Mouse (Mus musculus) brown adipose tissue, adult 24 weeks (tissue): Measurements from ENCODE around the gene Ache. TPM values are rescaled to one million over a fixed set of nuclear protein-coding genes. Genes with fewer than 3 reads are reported as not detected.

Experiments
- H3K27ac ChIP-seq: fragments of 200-500 bp; replicated peaks from 2 replicates; pipeline ENCODE4 v1.5.1; 2012; ENCODE audit warnings: low read depth, mild to moderate bottlenecking, low read length
- H3K4me1 ChIP-seq: fragments of 200-500 bp; 2 replicates; pipeline ENCODE4 v1.6.1; 2012; ENCODE audit warnings: low read length, mixed read lengths; ENCODE audit not compliant: control insufficient read depth, insufficient read depth, insufficient read length
- H3K4me3 ChIP-seq: fragments of 200-500 bp; 2 replicates; pipeline ENCODE4 v1.5.1; 2012; ENCODE audit warnings: low read depth, mild to moderate bottlenecking, low read length, moderate library complexity; ENCODE audit not compliant: insufficient read depth
- polyA plus RNA-seq: library from polyadenylated mRNA; stranded (reverse); fragments of >200 nt; gene quantifications from 2 replicates; pipeline ENCODE4 v1.2.4, GENCODE M21; 2012; ENCODE audit not compliant: missing spikeins, insufficient read depth, insufficient read length

Gene Ache
- polyA plus RNA-seq, 1 experiment, result not detected

DNA sequence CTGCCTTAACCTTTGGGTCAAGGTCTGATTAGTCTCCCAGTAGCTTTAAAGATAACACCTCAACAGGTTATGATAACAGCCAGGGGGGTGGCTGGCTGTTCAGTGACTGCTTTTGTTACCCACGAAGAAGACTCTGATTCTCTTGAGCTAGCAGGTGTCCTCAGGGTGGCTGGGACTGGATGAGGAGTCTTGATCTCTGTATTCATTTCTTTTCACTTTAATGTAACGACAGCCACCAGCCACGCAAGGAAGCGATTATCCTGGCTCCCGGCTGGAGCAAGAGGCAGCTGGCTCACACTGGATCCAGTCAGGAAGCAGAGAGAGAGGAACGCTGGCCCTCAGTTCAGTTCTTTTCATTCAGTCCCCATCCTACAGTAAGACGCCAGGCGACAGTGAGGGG lies 49.9 kb downstream of the Ache start:
- Histone ChIP-seq H3K4me3 (no peak overlapping the region; the same call in 1 of the 2 replicates), H3K27ac (no peak overlapping the region), H3K4me1 (peaks cover 13% of the 10 kb centered on the region)

GRCm38 (mm10) chr5:137338256-137338655 lies 50.9 kb downstream of the Ache start:
- Histone ChIP-seq H3K4me3 (peak overlapping the region; percentile 64), H3K4me1 (peaks cover 13% of the 10 kb centered on the region), H3K27ac (peak overlapping the region; percentile 96)

GRCm38 (mm10) chr5:137338663-137339289 lies 51.5 kb downstream of the Ache start:
- Histone ChIP-seq H3K4me3 (peak overlapping the region; percentile 64), H3K27ac (peak overlapping the region; percentile 96), H3K4me1 (peaks cover 13% of the 10 kb centered on the region)

DNA sequence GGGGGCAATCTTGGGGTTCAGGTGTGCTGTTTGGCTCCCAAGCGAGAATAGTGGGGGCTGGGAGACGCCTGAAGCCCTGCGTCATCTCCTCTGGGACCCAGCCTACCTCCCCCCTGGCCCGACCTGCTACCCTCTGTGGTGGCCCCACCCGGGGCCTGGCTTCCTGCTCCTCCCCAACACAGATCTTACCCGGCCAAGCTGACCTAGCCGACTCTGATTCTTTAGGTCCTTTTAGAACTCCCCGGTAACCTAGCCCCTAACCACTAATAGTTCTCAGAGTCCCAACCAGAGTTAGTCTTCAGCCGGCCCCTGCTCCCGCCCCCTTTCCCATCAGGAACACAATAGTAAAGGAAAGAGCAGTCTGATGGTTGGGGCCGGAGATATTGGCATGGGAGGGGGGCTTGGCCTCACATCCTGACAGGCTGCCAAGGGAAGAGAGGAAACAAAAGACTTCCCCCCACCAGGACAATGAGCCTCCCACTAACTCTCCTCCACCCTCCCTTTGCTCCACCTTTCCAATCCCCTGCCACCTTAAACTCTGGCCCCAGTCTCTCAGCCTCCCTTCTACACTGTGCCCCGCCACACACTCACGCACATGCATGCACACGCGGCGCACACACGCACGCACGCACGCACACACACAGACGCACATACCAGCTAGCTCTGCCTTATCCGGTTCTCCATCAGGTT lies 52.1 kb downstream of the Ache start:
- Histone ChIP-seq H3K27ac (peak overlapping the region; percentile 96), H3K4me3 (peak overlapping the region; percentile 64), H3K4me1 (peaks cover 13% of the 10 kb centered on the region)

DNA sequence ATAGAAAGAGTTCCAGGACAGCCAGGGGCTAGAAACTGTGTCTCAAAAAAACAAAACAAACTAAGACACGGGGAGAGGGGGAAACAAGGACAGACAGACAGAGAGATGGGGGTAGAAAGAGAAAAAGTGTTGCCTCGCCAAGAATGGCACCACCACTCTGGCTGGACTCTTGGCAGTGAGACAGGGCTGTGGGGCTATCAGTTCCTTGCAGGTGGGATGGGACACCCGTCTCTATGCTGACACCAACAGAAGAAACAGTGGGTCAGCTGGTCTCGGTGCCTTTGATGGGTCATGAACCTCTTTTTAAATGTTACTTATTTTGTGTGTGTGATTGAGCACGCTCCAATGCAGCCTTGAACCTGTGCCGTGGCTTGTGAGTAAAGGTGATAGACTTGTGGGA lies 52.9 kb downstream of the Ache start:
- Histone ChIP-seq H3K27ac (peak overlapping the region; percentile 96), H3K4me1 (peaks cover 13% of the 10 kb centered on the region)

DNA sequence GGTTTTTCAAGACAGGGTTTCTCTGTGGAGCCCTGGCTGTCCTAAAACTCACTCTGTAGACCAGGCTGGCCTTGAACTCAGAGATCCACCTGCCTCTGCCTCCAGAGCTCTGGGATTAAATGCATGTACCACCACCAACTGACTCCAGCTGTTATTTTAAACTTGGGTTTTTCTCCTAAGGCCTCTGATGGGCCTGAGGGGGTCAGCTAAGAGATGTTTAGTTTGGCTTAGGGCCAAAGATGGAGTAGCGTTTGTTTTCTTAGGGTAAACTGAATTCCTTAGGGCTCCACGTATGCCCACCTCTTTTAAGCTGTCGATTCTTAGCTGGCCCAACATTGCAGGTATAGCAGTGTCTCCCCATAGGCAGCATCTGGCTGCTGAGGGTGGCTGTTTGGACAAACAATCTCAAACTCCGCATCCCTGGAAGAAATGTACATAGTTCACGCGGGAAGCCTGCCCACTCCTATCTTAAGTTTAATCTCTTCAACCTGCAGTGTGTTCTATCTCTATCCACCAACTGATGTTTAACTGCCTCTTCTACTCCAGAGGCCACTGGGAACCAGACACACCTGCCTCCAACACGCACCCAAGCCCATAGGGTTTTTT lies 55.2 kb downstream of the Ache start:
- H3K4me1 ChIP-seq, result peaks cover 13% of the 10 kb centered on the region
- no peak overlapping the region for H3K4me3 ChIP-seq
- no peak overlapping the region for H3K27ac ChIP-seq

More for the DNA sequence above, 52.9 kb downstream of the Ache start:
- H3K4me3 ChIP-seq, result no peak overlapping the region

- Histone ChIP-seq H3K4me1 (peaks cover 8% of the 10 kb centered on the region), H3K4me3 (no peak overlapping the region), H3K27ac (no peak overlapping the region)
These were observed 56.1 kb downstream of the Ache start for GRCm38 (mm10) chr5:137343412-137343811.

DNA sequence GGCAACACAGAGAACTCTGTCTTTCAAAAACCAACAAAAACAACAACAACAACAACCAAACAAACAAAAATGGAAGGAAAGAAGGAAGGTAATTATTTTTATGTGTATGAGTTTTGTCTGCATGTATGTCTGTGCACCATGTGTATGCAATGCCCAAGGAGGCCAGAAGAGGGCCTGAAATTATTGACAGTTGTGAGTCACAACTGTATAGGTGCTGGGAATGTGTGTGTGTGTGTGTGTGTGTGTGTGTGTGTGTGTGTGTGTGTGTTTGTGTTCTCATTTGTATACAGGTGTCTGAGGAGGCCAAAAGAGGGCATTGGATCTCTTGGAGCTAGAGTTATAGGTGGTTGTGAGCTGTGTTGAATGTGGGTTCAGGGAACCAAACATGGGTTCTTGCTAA lies 56.5 kb downstream of the Ache start:
- Histone ChIP-seq H3K4me1 (peaks cover 8% of the 10 kb centered on the region), H3K27ac (no peak overlapping the region), H3K4me3 (no peak overlapping the region)

Other genes with a start within 250 kb of the Ache start
- gene Ap1s1, start 241.4 kb upstream of the Ache start, polyA plus RNA-seq, result 69.0 and 73.6 TPM in 2 replicates
- gene Serpine1, start 215.3 kb upstream of the Ache start, polyA plus RNA-seq, result 4.1 and 9.6 TPM in 2 replicates
- 9.8 and 11.1 TPM in 2 replicates for gene Trim56, start 171.3 kb upstream of the Ache start, polyA plus RNA-seq
- gene Muc3, start 138.2 kb upstream of the Ache start, polyA plus RNA-seq, result not detected in 2 replicates
- gene Muc3a, start 75.1 kb upstream of the Ache start, polyA plus RNA-seq, result not detected in 2 replicates
- 7.4 and 11.4 TPM in 2 replicates for gene Ufsp1, start 7.1 kb downstream of the Ache start, polyA plus RNA-seq
- 31.0 and 45.4 TPM in 2 replicates for gene Srrt, start 20.2 kb downstream of the Ache start, polyA plus RNA-seq
- 13.1 and 20.6 TPM in 2 replicates for gene Trip6, start 26.9 kb downstream of the Ache start, polyA plus RNA-seq
- 2.5 and 5.2 TPM in 2 replicates for gene Slc12a9, start 46.1 kb downstream of the Ache start, polyA plus RNA-seq
- gene Ephb4, start 62.6 kb downstream of the Ache start, polyA plus RNA-seq, result 10.3 and 10.4 TPM in 2 replicates
- gene Zan, start 189.5 kb downstream of the Ache start, polyA plus RNA-seq, result not detected in 2 replicates
- gene Pop7, start 215.0 kb downstream of the Ache start, polyA plus RNA-seq, result 19.7 and 20.9 TPM in 2 replicates
- 8.6 and 11.2 TPM in 2 replicates for gene Gigyf1, start 231.0 kb downstream of the Ache start, polyA plus RNA-seq
- not detected in 2 replicates for gene Epo, start 245.7 kb downstream of the Ache start, polyA plus RNA-seq
- gene Gnb2, start 246.0 kb downstream of the Ache start, polyA plus RNA-seq, result 285 and 328 TPM in 2 replicates